Mouse (Mus musculus) limb, embryonic 14.5 days (tissue): ENCODE measurements around the gene Lrp6. TPM values are rescaled to one million over a fixed set of nuclear protein-coding genes. Genes with fewer than 3 reads are reported as not detected.
A peak's percentile ranks its signal among the peaks of the same experiment; 100 is the strongest.

Source experiments
- ATAC-seq: fragments of 200-750 bp; cut with Nextera tagmentation; 2 replicates; pipeline ENCODE4 v1.8.0; 2017; ENCODE audit warnings: low read depth, moderate number of reproducible peaks, moderate TSS enrichment; ENCODE audit not compliant: low FRiP score
- DNase-seq: peaks from one replicate; pipeline ENCODE4 v3.0.0-alpha.2; 2015; ENCODE audit warnings: low spot score
- H3K27ac ChIP-seq: fragments of 300-500 bp; sonication (generic); replicated peaks from 2 replicates; pipeline ENCODE4 v1.5.1; 2014; ENCODE audit warnings: low read depth, mild to moderate bottlenecking, low read length, moderate library complexity, mixed read lengths
- H3K27me3 ChIP-seq: fragments of 300-500 bp; sonication (generic); 2 replicates; pipeline ENCODE4 v1.6.1; 2014; ENCODE audit warnings: low read length, mixed read lengths; ENCODE audit not compliant: control insufficient read depth, insufficient read depth
- H3K36me3 ChIP-seq: fragments of 300-500 bp; sonication (generic); 2 replicates; pipeline ENCODE4 v1.6.1; 2014; ENCODE audit warnings: mild to moderate bottlenecking, low read length, moderate library complexity, mixed read lengths; ENCODE audit not compliant: control insufficient read depth, insufficient read depth
- H3K4me1 ChIP-seq: fragments of 300-500 bp; sonication (generic); 2 replicates; pipeline ENCODE4 v1.6.1; 2014; ENCODE audit warnings: antibody characterized with exemption, low read length, mixed read lengths; ENCODE audit not compliant: control insufficient read depth, insufficient read depth
- H3K4me2 ChIP-seq: fragments of 300-500 bp; sonication (generic); replicated peaks from 2 replicates; pipeline ENCODE4 v1.6.1; 2014; ENCODE audit warnings: low read depth, mild to moderate bottlenecking, low read length, moderate library complexity; ENCODE audit not compliant: severe bottlenecking
- H3K4me3 ChIP-seq: fragments of 300-500 bp; sonication (generic); replicated peaks from 2 replicates; pipeline ENCODE4 v1.5.1; 2014; ENCODE audit warnings: low read length
- H3K9ac ChIP-seq: fragments of 300-500 bp; sonication (generic); 2 replicates; pipeline ENCODE4 v1.6.1; 2014; ENCODE audit warnings: mild to moderate bottlenecking, low read depth, low read length, moderate library complexity; ENCODE audit not compliant: severe bottlenecking
- H3K9me3 ChIP-seq: fragments of 300-500 bp; sonication (generic); 2 replicates; pipeline ENCODE4 v1.6.1; 2016; ENCODE audit warnings: low read length; ENCODE audit not compliant: control insufficient read depth
- POLR2A ChIP-seq: fragments of 200-500 bp; IDR thresholded peaks from 2 replicates; pipeline ENCODE4 v1.8.0; 2012; ENCODE audit warnings: inconsistent platforms, mild to moderate bottlenecking, moderate library complexity, borderline replicate concordance; ENCODE audit not compliant: insufficient read depth, insufficient read length; ENCODE audit errors: extremely low read depth
- WGBS: fragments of 180-500 bp; shearing (Covaris S2); extraction: QIAGEN DNeasy Blood & Tissue Kit; methylation state at CpG from one replicate; pipeline ENCODE4 v1.1.7; 2014; 5-methylcytosine and 5-hydroxymethylcytosine counted together
- polyA plus RNA-seq, 2 experiments: library from polyadenylated mRNA; depleted of rRNA in 1 of 2; stranded (reverse) in 1 of 2; unstranded in 1 of 2; fragments of >200 nt; fragmentation: Nextera tagmentation in 1 of 2; extraction: Ambion mirVana in 1 of 2; gene quantifications; 2 replicates each; pipeline versions ENCODE4 v1.2.1 to v1.2.3; 2012 to 2014

Lrp6 gene
- polyA plus RNA-seq, 2 experiments: 39.5 to 42.7 TPM

DNA sequence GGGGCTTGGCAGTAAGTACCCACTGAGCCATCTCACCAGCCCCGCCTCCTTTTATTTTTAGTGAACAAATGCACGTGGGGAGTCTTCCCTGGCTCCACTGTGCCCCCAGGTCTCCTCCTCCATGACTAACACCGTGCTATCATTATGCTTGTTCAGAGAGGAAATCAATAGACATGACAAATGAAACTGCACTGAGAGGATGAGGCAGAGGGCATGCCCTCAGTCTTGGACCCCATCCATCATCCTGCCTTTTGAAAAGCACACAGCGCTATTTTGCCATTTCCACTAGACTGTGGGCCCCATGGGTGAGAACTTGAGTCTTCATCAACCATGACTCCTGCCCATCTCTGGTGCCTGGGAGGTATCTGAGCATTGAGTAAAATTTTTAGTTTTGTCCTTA, 135.2 kb downstream of the Lrp6 start:
- Histone ChIP-seq H3K4me2 (no peak overlapping the region), H3K36me3 (no peaks in the 10 kb centered on the region), H3K9me3 (no peaks in the 10 kb centered on the region), H3K27me3 (no peaks in the 10 kb centered on the region), H3K27ac (no peak overlapping the region), H3K9ac (no peak overlapping the region), H3K4me1 (peaks cover 39% of the 10 kb centered on the region), H3K4me3 (no peak overlapping the region)
- DNase-seq (no peak), ATAC-seq (no peak)
- 71% methylated on average over 4 of the region's 4 CpGs for WGBS
- TF ChIP-seq POLR2A: no peak

- no peak overlapping the region for H3K4me3 ChIP-seq
- no peaks in the 10 kb centered on the region for H3K9me3 ChIP-seq
- ATAC-seq (peak; percentile 29), DNase-seq (peak; percentile 70)
- 48% methylated on average over 9 of the region's 9 CpGs for WGBS
- H3K27me3 ChIP-seq: no peaks in the 10 kb centered on the region
- TF ChIP-seq POLR2A: no peak
- H3K4me2 ChIP-seq: no peak overlapping the region
- H3K4me1 ChIP-seq: peaks cover 39% of the 10 kb centered on the region
- H3K9ac ChIP-seq: no peak overlapping the region
- no peaks in the 10 kb centered on the region for H3K36me3 ChIP-seq
- H3K27ac ChIP-seq: no peak overlapping the region
These were observed 136.5 kb downstream of the Lrp6 start for GRCm38 (mm10) chr6:134430161-134430799.

DNA sequence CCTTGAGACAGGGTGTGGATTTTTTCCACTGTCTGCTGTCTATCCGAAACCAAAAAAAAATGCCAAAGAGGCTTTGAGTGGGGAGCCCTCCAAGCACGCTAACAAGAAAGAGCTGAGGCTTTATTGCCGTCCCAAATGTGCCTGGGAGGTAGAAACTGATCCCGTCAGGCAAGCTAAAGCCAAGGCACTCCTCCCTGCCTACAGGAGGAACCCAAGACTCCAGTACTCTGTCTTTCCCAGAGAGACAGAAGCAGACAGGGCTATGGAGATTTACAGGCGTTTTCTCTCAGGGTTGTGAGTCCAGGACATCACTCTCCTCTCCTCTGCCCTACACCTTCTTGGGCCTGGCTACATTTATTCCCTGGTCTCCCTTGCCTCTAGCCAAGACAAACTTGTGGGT, 138.3 kb downstream of the Lrp6 start:
- no peak for TF ChIP-seq POLR2A
- Histone ChIP-seq H3K36me3 (no peaks in the 10 kb centered on the region), H3K9me3 (no peaks in the 10 kb centered on the region), H3K4me2 (0 out of 2 replicates have a peak overlapping the region, but pooled peaks have one; percentile 16), H3K4me3 (no peak overlapping the region), H3K27me3 (no peaks in the 10 kb centered on the region), H3K4me1 (peaks cover 31% of the 10 kb centered on the region), H3K9ac (no peak overlapping the region), H3K27ac (peak overlapping the region; percentile 55)
- peak; percentile 28 for DNase-seq
- 28% methylated on average over 5 of the region's 5 CpGs for WGBS
- ATAC-seq: no peak

GRCm38 (mm10) chr6:134427165-134427564, 139.6 kb downstream of the Lrp6 start:
- Histone ChIP-seq H3K9me3 (no peaks in the 10 kb centered on the region), H3K4me1 (peaks cover 31% of the 10 kb centered on the region), H3K36me3 (no peaks in the 10 kb centered on the region), H3K27ac (no peak overlapping the region), H3K4me3 (no peak overlapping the region), H3K9ac (no peak overlapping the region), H3K4me2 (no peak overlapping the region), H3K27me3 (no peaks in the 10 kb centered on the region)
- WGBS: 64% methylated on average over 3 of the region's 3 CpGs
- no peak for TF ChIP-seq POLR2A
- ATAC-seq (no peak), DNase-seq (no peak)

- no peaks in the 10 kb centered on the region for H3K27me3 ChIP-seq
- peak; percentile 80 for DNase-seq
- TF ChIP-seq POLR2A: no peak
- H3K27ac ChIP-seq: no peak overlapping the region
- peaks cover 21% of the 10 kb centered on the region for H3K4me1 ChIP-seq
- 42% methylated on average over 11 of the region's 11 CpGs for WGBS
- 0 out of 2 replicates have a peak overlapping the region, but pooled peaks have one; percentile 7 for H3K4me2 ChIP-seq
- ATAC-seq: peak; percentile 87
- H3K4me3 ChIP-seq: no peak overlapping the region
- H3K9me3 ChIP-seq: no peaks in the 10 kb centered on the region
- H3K36me3 ChIP-seq: no peaks in the 10 kb centered on the region
- no peak overlapping the region for H3K9ac ChIP-seq
These were observed 141.5 kb downstream of the Lrp6 start for GRCm38 (mm10) chr6:134425216-134425717.

- 86% methylated on average over 6 of the region's 6 CpGs for WGBS
- Histone ChIP-seq H3K27me3 (no peaks in the 10 kb centered on the region), H3K9ac (no peak overlapping the region), H3K27ac (no peak overlapping the region), H3K4me1 (no peaks in the 10 kb centered on the region), H3K4me2 (no peak overlapping the region), H3K36me3 (no peaks in the 10 kb centered on the region), H3K4me3 (no peak overlapping the region), H3K9me3 (no peaks in the 10 kb centered on the region)
- DNase-seq (no peak), ATAC-seq (no peak)
- no peak for TF ChIP-seq POLR2A
These were observed 144.8 kb downstream of the Lrp6 start for GRCm38 (mm10) chr6:134421921-134422320.
